Mouse (Mus musculus) embryonic facial prominence, embryonic 14.5 days (tissue): Measurements from ENCODE around the gene Alg13. TPM values are rescaled to one million over a fixed set of nuclear protein-coding genes. Genes with fewer than 3 reads are reported as not detected.

ENCODE experiments used
- ATAC-seq: fragments of 200-750 bp; cut with Nextera tagmentation; 2 replicates; pipeline ENCODE4 v1.8.0; 2017; ENCODE audit warnings: low read depth, moderate number of reproducible peaks, moderate TSS enrichment
- DNase-seq: peaks from one replicate; pipeline ENCODE4 v3.0.0-alpha.2; 2015; ENCODE audit warnings: low spot score
- H3K27ac ChIP-seq: fragments of 300-500 bp; sonication (generic); replicated peaks from 2 replicates; pipeline ENCODE4 v1.5.1; 2014; ENCODE audit warnings: low read depth, mild to moderate bottlenecking, low read length, moderate library complexity
- H3K27me3 ChIP-seq: fragments of 300-500 bp; sonication (generic); replicated peaks from 2 replicates; pipeline ENCODE4 v1.6.1; 2014; ENCODE audit warnings: low read length; ENCODE audit not compliant: control insufficient read depth, insufficient read depth
- H3K36me3 ChIP-seq: fragments of 300-500 bp; sonication (generic); 2 replicates; pipeline ENCODE4 v1.6.1; 2014; ENCODE audit warnings: low read length, mixed read lengths; ENCODE audit not compliant: control insufficient read depth, insufficient read depth
- H3K4me1 ChIP-seq: fragments of 300-500 bp; sonication (generic); 2 replicates; pipeline ENCODE4 v1.6.1; 2014; ENCODE audit warnings: antibody characterized with exemption, low read length; ENCODE audit not compliant: control insufficient read depth, insufficient read depth
- H3K4me2 ChIP-seq: fragments of 300-500 bp; sonication (generic); 2 replicates; pipeline ENCODE4 v1.6.1; 2014; ENCODE audit warnings: low read depth, mild to moderate bottlenecking, low read length, moderate library complexity, mixed read lengths
- H3K4me3 ChIP-seq: fragments of 300-500 bp; sonication (generic); 2 replicates; pipeline ENCODE4 v1.5.1; 2014; ENCODE audit warnings: low read depth, mild to moderate bottlenecking, low read length
- H3K9ac ChIP-seq: fragments of 300-500 bp; sonication (generic); 2 replicates; pipeline ENCODE4 v1.6.1; 2014; ENCODE audit warnings: low read depth, mild to moderate bottlenecking, low read length, moderate library complexity, mixed read lengths
- H3K9me3 ChIP-seq: fragments of 300-500 bp; sonication (generic); 2 replicates; pipeline ENCODE4 v1.6.1; 2016; ENCODE audit warnings: low read length; ENCODE audit not compliant: control insufficient read depth
- WGBS: fragments of 180-500 bp; shearing (Covaris S2); extraction: QIAGEN DNeasy Blood & Tissue Kit; methylation state at CpG from one replicate; pipeline ENCODE4 v1.1.7; 2014; 5-methylcytosine and 5-hydroxymethylcytosine counted together
- microRNA-seq: library from miRNA; unstranded; fragments of <30 nt; microRNA quantifications from one replicate; pipeline ENCODE4, GENCODE M21; 2016; ENCODE audit warnings: borderline number of aligned reads
- polyA plus RNA-seq: library from polyadenylated mRNA; unstranded; fragments of >200 nt; fragmentation: Nextera tagmentation; extraction: Ambion mirVana; gene quantifications from 2 replicates; pipeline ENCODE4 v1.2.1, GENCODE M21; 2014

Alg13 gene
- polyA plus RNA-seq, 1 experiment from 2014 or later: 17.4 TPM

DNA sequence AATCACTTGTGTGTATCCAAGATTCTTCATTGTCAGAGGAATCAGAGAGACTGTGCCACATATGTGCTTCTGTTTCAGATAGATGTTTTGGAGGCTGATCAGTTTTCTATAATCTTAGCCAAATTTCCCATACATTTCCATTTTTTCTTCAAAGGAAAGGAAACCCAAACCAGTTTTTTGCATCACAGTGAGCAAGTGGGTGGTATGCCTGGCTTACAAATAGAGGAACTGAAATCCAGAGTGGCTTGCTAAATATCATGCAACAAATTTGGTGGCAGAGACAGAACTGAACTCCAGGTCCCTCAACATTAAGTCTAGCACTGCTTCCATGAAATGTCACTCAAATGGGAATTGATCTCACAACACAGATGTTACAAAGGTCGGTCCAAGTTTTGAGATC is 103.5 kb downstream of the Alg13 start:
- Histone ChIP-seq H3K4me2 (no peak overlapping the region), H3K4me3 (no peak overlapping the region), H3K4me1 (no peaks in the 10 kb centered on the region), H3K9me3 (no peaks in the 10 kb centered on the region), H3K27ac (no peak overlapping the region), H3K9ac (no peak overlapping the region), H3K36me3 (no peaks in the 10 kb centered on the region), H3K27me3 (peaks cover 3% of the 10 kb centered on the region; the same call in 1 of the 2 replicates)
- WGBS: 88% methylated on average over 1 of the region's 1 CpGs
- no peak for DNase-seq
- no peak for ATAC-seq

DNA sequence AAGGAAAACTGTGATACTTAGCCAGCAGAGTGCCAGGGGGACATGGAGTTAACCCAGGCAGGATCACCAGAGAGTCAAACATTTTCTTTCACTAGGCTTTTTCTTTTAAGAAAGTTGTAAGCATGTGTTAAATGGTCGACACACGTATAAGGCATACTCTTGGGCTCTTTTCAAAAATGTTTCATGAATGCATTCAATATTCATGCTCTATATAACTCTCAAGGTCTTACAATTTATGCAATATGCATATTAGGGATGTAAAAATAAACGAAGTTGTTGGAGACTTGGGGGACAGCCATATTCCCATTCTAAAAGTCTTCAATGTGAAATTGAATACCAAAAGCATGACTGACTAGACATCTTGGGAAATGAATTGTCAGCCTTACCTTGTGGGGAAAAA is 106.2 kb downstream of the Alg13 start:
- no peak overlapping the region for H3K4me2 ChIP-seq
- ATAC-seq (no peak), DNase-seq (no peak)
- WGBS: 78% methylated on average over 3 of the region's 3 CpGs
- no peak overlapping the region for H3K4me3 ChIP-seq
- peaks cover 3% of the 10 kb centered on the region; the same call in 1 of the 2 replicates for H3K27me3 ChIP-seq
- no peaks in the 10 kb centered on the region for H3K4me1 ChIP-seq
- H3K36me3 ChIP-seq: no peaks in the 10 kb centered on the region
- H3K9ac ChIP-seq: no peak overlapping the region
- H3K9me3 ChIP-seq: no peaks in the 10 kb centered on the region
- no peak overlapping the region for H3K27ac ChIP-seq

Small RNAs within 50 kb of the gene (microRNA-seq; reads per million reads assigned to microRNA genes)
- not detected for gene Mir680-2

Other genes with a start within 250 kb of the Alg13 start
- gene A730046J19Rik, start 164.1 kb upstream of the Alg13 start, polyA plus RNA-seq: 0.69 and 0.79 TPM in 2 replicates
- gene Trpc5os, start 138.8 kb downstream of the Alg13 start, polyA plus RNA-seq: 0.14 TPM in 1 of 2 replicates, not detected in the other